Mouse (Mus musculus) kidney, adult 8-10 months (tissue): ENCODE data around the gene Flrt3.

Experiments
- DNase-seq, 2 experiments: peaks; one replicate each; pipeline ENCODE4 v3.0.0; 2022

Flrt3 gene

DNA sequence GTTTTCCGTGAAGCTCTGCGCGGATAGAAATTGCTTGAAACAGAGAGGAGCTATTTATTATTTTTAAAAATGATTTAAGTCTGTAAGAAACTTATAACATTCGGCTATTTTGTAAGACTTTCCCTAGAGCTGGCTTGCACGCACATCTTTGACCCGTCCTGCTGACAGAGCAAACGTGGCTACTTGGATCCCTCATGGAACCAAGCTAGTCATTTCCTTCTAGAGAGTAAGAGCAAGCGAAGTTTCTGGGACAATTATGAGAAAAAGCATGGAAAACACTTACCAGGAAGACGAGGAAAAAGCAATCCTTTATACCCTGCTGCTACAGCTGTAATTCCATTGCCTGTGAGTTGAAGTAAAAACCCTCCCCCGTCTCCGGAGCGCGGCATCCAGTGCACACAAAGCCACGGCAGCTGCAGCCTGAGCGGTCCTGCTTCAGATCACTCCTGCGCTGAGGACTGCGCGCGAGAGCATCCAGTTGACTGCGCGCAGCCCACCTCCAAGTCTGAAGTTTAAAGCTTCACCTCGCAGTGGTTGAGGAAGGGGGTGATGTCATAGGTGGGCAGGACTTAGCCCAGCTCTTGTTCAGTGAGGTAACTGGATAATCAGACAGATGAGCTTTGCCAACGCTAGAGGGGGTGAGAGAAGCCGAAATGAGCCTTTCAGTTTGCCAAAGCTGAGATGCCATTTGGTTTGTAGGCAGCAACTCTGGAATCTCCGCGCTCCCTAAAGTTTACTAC lies at the start of gene Flrt3:
Flrt3 (minus strand) TSS at position 507 of the 740 bp plus-strand sequence.
- DNase-seq, result peak; percentile 88 to 91

DNA sequence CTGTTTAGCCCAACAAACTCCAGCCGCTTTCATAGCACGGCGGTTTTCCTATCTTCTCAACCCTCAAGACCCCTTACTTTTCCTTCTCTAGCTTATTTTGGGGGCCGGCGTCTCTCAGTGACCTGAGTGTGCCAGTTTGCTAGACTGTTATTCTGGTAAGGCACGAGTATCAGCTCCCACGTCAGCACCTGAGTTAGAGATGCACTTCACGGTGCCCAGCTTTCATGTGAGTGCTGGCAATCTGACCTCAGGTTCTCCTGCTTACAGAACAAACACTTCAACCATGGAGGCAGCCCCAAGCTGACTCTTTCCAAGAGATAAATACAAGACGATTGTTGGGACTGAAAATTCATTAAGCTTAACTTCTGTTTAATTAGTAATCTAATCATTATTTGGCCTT lies 46.1 kb upstream of the Flrt3 start:
- DNase-seq, result no peak

DNA sequence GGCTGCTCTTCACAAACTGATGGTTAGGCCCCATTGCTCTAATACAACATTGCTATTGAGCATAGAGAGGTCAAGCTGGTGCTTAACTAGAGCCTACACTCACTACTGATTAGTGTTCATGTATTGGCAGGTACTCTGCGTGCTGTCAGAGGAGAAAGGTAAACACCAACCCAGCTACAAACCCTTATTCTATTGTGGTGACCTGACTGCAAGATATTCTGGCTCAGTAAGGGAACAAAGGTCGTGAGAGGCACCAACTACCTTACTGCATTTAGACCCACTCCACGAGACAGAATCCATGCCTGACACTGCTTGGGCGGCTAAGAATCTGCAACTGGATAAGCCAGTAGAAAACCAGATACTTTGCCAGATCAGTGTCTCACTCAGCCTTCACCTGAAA lies 44.6 kb upstream of the Flrt3 start:
- no peak for DNase-seq

DNA sequence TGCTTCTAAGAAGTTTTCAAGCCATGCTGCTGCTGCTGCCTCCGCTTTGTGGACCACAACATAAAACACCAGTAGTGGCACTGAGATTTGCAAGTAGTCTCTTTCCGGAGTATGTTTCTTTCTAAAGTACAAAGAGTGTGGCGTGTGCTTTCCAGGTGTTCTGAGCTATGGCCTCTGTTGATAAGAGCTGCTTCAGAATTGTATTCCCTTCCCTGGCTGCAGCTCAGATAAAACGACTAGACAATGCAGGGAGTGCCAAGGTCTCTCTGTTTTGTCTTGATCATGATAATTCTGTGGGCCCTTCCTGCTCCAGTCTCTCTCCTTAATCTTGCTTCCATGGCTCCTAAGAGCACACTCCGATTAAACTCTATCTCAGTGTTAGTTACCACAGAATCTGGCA lies 36.3 kb upstream of the Flrt3 start:
- no peak for DNase-seq

DNA sequence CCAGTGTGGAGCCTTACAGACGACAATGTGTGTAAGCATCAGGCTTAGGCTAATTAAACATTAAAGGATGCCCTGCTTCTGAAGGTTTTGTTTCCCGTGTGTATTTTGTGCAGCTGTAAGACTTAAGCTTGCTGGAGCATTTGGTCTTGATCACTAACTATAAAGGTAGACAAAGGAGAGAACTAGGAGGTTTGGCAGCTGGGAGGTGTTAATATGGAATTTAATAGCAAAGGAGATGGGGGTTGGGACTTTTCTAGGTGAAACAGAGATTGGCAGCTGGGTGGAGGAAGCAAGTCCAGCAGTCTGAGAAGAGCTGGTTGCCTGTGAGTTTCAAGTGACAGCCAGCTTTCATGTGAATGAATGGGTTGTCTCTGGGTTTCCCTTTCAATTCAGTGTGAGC lies 34.0 kb upstream of the Flrt3 start:
- DNase-seq, result no peak

DNA sequence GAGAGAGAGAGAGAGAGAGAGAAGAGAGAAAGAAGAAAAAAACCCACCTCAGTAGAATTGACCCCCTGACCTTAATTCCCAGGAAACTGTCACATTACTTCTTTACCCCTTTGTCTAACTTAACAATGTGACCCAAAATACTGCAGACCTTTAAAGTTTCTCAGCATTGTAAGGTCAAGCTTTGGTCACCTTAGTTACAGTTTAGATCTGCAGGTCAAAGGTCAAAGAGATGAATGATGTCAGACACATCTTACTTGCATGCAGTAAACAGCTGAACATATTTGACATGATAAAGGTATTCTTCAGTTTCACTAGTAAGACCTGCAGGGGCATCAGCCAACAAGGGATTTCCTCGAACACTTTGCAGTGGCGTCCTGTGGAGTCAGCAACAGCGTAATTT lies 32.9 kb upstream of the Flrt3 start:
- no peak for DNase-seq

- no peak for DNase-seq
Measured at GRCm38 (mm10) chr2:140703377-140703776, 32.1 kb upstream of the Flrt3 start.

DNA sequence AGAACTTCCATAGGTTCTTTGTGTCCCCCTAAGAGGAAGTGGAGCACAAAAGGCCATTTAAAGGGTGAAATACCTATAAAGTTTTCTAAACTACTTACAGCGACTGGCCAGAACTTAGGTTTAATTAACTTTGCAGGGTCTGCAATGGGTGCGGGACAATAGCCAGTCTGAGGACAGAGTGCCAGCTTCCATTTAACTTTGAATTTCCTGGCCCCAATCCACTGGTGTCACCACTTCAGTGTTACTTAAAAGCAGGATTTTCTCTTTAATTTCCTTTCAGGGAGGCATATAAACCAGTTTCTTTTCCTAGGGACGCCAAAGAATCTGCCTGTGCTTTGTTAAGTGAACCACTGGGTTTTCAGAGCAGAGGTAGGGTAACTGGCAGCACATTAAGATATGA lies 27.3 kb upstream of the Flrt3 start:
- no peak for DNase-seq

DNA sequence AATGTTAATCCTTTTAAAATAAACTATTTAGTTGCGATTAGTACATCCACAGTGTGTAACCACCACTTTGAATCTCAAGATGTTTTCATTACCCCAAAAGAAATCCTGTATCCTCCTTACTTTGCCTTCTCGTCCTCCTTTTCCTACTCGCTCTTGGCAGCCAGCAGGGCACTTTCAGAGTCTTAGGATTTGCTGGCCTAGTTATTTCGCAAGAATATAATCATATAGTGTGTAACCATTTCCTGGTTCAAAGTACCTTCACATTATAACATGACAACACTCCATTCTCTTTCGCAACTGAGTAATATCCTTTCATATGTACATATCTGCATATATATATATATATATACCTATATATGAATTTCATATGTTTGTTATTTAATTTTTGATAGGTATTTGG lies 22.6 kb upstream of the Flrt3 start:
- no peak for DNase-seq

DNA sequence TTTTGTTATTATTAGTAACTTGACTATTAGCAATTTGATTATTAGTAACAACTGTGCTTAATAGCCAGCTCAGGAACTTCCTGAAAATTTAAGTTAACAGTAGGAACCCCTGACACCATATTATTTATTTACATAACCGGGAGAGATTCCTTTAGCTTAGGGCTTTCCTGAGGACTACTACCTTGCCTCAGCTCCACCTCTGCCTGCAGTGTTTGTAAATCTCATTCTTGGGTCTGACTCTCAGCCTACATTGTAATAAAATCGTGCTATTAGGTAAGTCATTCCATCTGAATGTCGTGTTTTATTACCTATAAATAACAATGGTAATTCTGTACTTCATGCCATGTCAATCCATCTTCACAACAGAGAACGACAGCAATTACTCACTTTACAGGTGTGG lies 21.2 kb upstream of the Flrt3 start:
- no peak for DNase-seq

DNA sequence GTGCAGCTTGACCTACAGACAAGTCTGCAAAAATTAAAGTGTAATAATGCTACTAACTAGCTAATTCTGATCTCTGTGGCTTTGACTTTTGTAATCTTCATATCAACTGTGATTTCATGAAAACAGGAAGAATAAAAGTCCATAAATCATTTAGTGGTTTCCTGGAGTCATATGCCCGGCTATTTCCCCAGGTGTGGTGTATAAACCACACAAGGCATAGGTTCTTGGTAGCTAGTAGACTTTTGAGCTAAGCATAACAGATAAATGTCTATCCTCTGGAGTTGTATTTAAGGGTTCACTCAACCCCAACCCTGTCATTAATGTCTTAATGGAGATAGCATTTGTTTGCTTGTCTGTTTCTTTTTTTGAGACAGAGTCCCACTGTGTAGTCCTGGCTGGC lies 20.1 kb upstream of the Flrt3 start:
- DNase-seq, result no peak

DNA sequence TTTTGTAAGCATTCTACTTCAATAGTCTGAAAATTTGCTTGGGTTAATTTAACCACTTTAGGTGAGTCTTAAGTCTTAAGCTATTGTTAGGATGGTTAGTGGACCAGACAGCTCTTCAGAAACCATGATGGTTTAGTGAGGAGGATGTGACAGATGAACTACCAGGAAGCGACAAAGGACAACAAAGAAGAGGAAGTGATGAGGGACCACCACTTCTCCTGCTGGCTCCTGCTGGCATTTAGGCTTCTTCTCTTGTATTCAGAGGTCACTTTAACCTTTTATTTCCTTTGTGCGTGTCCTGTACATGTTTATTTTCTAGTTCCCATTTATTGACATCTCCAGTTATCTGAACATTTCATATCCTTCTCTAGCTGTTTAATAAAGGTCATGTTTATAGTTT lies 19.6 kb upstream of the Flrt3 start:
- no peak for DNase-seq

- DNase-seq, result no peak
Measured at GRCm38 (mm10) chr2:140676728-140677127, 5.5 kb upstream of the Flrt3 start.

DNA sequence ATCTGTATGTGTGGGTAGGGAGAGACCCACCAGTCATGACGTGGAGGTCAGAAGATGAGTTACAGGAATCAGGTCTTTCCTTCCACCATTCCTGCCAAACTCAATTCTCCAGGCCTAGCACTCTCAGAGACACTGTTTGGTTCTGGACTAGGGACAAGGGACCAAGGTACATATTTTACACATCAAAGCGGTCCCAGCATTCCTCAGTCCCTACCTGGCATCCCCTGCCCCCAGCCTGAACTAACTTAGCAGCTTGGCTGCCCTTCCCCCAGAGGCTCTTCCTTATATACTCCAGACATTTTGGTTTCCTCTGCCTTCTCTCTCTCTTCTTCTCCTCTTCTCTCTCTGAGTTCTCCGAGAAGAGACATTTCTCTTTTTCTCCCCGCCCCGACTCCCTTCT lies 2.2 kb upstream of the Flrt3 start:
- DNase-seq, result no peak

- peak in 1 of 2 experiments; percentile 13 for DNase-seq
Measured at GRCm38 (mm10) chr2:140670457-140670856, 812 bp downstream of the Flrt3 start.

- no peak for DNase-seq
Measured at GRCm38 (mm10) chr2:140669786-140670185, 1.5 kb downstream of the Flrt3 start.

DNA sequence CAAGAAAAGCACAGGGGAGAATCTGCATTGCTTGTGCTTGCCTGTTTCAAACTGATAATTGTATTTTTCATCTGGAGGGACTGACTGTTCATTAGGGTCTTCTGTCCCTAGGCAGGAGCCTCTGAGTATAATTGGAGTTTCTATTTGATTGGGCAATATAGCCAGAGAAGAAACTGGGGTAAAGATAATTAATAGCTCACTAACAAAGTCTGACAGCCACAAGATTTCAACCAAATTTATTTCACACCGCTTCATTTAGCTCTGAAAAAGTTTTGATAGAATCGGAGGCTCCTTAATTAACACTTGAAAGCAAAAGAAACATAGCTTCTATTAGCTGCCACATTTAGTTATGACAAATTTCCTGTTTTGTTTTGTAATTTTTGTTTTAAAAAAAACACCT lies 2.2 kb downstream of the Flrt3 start:
- DNase-seq, result no peak

- peak; percentile 32 to 79 for DNase-seq
Measured at GRCm38 (mm10) chr2:140668311-140668710, 3.0 kb downstream of the Flrt3 start.

GRCm38 (mm10) chr2:140667261-140668047 lies 3.8 kb downstream of the Flrt3 start:
- no peak for DNase-seq

- DNase-seq, result no peak
Measured at GRCm38 (mm10) chr2:140666846-140667245, 4.4 kb downstream of the Flrt3 start.

DNA sequence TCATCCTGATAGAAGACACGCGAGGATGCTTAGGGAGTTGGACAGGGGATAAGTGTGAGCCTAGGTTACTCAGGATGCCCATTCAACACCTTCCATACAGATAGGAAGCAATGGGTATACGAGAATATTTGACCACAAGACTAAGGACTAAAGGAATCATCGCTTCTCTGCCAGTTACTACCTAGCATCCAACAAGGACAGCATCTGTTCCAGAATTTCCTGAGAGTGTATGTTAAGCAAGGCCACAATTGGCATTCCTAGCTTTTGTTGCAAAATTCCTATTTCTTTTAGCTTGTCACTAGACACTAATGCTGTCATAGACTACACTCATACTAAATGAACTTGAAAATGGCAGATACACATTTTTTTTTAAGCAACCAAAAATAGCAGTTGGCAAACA lies 6.9 kb downstream of the Flrt3 start:
- no peak for DNase-seq

GRCm38 (mm10) chr2:140662673-140663072 lies 8.6 kb downstream of the Flrt3 start:
- DNase-seq, result no peak

DNA sequence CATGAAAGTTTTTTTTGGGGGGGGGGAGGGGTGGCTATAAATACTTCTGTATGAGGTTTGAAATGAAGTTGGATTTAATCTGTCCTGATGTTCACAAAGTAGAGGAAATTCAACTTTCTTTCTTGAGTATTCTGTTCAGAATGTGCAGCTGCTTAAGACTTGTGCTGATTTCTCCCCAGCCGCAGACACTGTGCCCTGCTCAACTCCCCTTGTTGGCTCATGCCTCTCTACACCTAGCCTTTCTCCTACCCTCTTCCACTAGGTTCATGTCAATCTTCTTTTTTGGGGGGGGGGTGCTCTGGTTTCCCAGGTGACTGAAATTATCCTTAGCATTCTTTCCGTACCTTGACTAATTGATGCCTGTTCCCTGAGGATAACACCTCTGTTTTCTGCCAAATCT lies 17.3 kb downstream of the Flrt3 start:
- DNase-seq, result no peak

GRCm38 (mm10) chr2:140653481-140653880 lies 17.8 kb downstream of the Flrt3 start:
- DNase-seq, result no peak
